Mouse (Mus musculus): ENCODE measurements around the gene Ramp1.

- no peak for TF ChIP-seq USF2 (IDR thresholded peaks at IDR 0.05; ENCODE audit: borderline replicate concordance in 1 of 2, insufficient read depth in 1 of 2, low read depth in 1 of 2, low read length in 2 of 2)
- TF ChIP-seq SIN3A (IDR thresholded peaks at IDR 0.05; ENCODE audit: low read length) = no peak
- no peak for TF ChIP-seq POLR2AphosphoS5 (IDR thresholded peaks at IDR 0.05; ENCODE audit: borderline replicate concordance, low read depth, low read length)
- no peak for TF ChIP-seq MAZ (IDR thresholded peaks at IDR 0.05; ENCODE audit: low read depth, low read length)
- no peak for TF ChIP-seq CTCF (IDR thresholded peaks at IDR 0.05 in 2 of 3, conservative IDR thresholded peaks at IDR 0.05 in 1 of 3; ENCODE audit: control insufficient read depth in 1 of 3, insufficient read depth in 1 of 3, low read depth in 2 of 3, low read length in 3 of 3, poor library complexity in 1 of 3, severe bottlenecking in 1 of 3)
- TF ChIP-seq GATA1 (IDR thresholded peaks at IDR 0.05; ENCODE audit: low read depth, low read length) = no peak
- TF ChIP-seq MYB (IDR thresholded peaks at IDR 0.05; ENCODE audit: low read depth, low read length) = no peak
- TF ChIP-seq ZNF384 (IDR thresholded peaks at IDR 0.05; ENCODE audit: low read depth, low read length) = no peak
- TF ChIP-seq ELF1 (IDR thresholded peaks at IDR 0.05; ENCODE audit: low read depth, low read length) = no peak
- no peak for TF ChIP-seq MXI1 (IDR thresholded peaks at IDR 0.05; ENCODE audit: low read depth, low read length)
- TF ChIP-seq TBP (IDR thresholded peaks at IDR 0.05; ENCODE audit: low read depth, low read length) = no peak
- no peak for TF ChIP-seq KAT2A (conservative IDR thresholded peaks at IDR 0.05; ENCODE audit: low read depth, low read length)
- TF ChIP-seq ZMIZ1 (IDR thresholded peaks at IDR 0.05; ENCODE audit: low read depth, low read length) = no peak
These were observed 26.7 kb downstream of the Ramp1 start for GRCm38 (mm10) chr1:91206336-91206735.
